Mouse (Mus musculus) small intestine, adult 2 months (tissue): ENCODE measurements around the gene Dad1.

Source experiments
- CTCF ChIP-seq: fragments of 200-500 bp; IDR thresholded peaks from 2 replicates; pipeline ENCODE4 v1.5.1; 2012; ENCODE audit warnings: low read depth, mild to moderate bottlenecking, control low read depth, inconsistent platforms, low read length, moderate library complexity, mixed read lengths; ENCODE audit not compliant: insufficient replicate concordance, insufficient read length; ENCODE audit errors: extremely low read depth
- POLR2A ChIP-seq: fragments of 200-500 bp; IDR thresholded peaks from 2 replicates; pipeline ENCODE4 v1.6.1; 2012; ENCODE audit warnings: low read depth, mild to moderate bottlenecking, control low read depth, inconsistent platforms, low read length, moderate library complexity

DNA sequence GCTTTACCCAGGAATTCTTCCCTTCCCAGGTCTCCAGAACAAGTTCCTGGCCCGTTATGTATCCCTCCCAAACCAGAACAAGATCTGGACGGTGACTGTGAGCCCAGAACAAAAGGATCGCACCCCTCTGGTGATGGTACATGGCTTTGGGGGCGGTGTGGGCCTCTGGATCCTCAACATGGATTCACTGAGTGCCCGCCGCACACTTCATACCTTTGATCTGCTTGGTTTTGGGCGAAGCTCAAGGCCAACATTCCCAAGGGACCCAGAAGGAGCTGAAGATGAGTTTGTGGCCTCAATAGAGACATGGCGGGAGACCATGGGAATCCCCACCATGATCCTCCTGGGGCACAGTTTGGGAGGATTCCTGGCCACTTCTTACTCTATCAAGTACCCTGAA is 8.7 kb upstream of the Dad1 start:
- TF ChIP-seq CTCF: no peak
- TF ChIP-seq POLR2A: no peak
